Mouse (Mus musculus) G1E-ER4 (cell line): ENCODE measurements around the gene Adcy5. TPM values are rescaled to one million over a fixed set of nuclear protein-coding genes. Genes with fewer than 3 reads are reported as not detected.

Experiments used
- GATA1 ChIP-seq: IDR thresholded peaks from one replicate; pipeline ENCODE4 v1.8.0; 2012; ENCODE audit warnings: low read length, inconsistent platforms
- polyA plus RNA-seq: library from polyadenylated mRNA; stranded (reverse); fragments of >175 nt; gene quantifications from 2 replicates; pipeline ENCODE4 v1.2.3, GENCODE M21; 2012

Adcy5 gene
- polyA plus RNA-seq, result not detected in 2 replicates

DNA sequence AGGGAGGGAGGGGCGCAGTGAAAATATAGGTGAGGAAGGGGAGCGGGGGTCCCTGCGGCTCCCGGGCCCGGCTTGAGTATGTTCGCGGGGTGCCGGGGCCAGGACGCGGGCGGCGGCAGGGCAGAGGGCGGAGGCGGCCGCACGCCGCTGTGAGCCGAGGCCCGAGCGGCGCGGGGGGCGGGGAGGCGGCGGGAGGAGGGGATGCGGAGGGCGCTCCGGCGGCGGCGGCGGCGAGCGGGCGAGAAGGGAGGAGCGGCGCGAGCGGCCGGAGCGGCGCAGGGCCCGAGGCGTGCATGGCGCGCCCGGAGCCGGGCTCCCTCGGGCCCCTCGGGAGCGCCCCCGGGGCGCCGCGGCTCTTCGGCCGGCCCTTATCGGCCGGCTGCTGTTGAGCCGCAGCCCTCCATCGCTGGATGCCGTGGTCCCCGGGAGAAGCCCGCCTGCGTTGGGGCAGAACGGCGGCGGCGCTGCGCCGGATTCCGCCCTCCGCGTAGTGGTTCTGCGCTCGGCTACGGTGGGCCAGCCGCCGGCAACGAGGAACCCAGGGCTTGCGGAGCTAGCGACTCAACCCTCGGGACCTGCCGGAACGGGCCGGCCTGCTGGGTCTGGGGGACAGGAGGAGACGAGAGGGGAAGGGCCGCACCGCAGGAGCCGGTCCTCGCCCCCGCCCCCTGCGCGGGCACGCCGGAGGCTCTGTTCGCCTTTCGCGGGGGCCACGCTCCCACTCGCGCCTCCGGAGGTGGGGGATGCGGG is at the start of gene Adcy5:
TSS of gene Adcy5 (plus strand) at position 237 of the 750 bp plus-strand sequence.
- no peak for TF ChIP-seq GATA1

GRCm38 (mm10) chr16:35107985-35108384 is 46.7 kb upstream of the Adcy5 start:
- TF ChIP-seq GATA1, result no peak

DNA sequence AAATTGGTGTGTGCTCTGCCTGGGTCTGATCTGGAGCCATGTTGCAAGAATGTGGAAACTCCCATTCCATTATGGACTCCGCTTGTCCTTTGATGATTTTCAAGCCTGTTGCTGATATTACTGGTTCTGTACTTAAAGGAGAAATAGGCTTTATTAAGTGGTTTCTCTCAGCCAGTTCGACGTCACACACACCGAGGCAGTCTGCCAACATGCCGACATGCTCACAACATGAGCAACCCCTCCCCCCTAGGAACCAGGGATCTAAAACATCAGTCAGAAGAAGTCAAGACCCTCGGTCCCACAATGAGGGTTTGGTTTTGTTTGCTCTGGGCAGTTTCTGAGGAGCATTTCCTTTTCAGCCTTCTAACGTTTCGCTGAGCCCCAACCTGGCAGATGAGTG is 45.5 kb upstream of the Adcy5 start:
- TF ChIP-seq GATA1, result no peak

DNA sequence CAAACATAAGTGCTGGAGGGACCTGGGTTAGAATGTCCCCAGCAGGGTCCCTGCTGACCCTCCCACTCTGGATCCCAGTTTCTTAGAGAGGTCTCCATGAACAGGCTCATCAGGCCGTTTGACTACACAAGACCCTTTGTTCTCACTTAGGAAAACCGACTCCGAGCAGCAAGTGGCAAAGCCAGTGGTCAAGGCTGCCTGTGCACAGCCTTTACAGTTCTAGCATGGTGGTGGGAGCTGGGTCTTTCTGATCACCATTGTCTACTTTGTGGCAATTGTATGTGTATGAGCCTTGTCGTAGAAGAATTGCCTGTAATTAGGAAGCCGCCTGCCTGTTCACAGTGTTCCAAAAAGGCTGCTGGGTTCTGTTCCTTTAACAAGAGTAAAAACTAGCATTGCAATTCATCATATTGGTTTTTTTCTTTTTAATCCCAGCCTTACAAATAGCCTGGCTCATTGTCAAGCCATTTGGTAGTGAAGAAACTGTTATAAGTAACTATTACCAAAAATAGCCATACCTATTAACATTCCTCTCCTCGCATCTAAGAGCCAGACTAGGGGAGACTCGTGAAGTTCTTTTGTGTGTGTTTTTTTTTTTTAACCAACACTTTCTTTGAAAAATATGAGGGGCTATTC is 44.9 kb upstream of the Adcy5 start:
- no peak for TF ChIP-seq GATA1

GRCm38 (mm10) chr16:35110410-35111142 is 44.1 kb upstream of the Adcy5 start:
- no peak for TF ChIP-seq GATA1

DNA sequence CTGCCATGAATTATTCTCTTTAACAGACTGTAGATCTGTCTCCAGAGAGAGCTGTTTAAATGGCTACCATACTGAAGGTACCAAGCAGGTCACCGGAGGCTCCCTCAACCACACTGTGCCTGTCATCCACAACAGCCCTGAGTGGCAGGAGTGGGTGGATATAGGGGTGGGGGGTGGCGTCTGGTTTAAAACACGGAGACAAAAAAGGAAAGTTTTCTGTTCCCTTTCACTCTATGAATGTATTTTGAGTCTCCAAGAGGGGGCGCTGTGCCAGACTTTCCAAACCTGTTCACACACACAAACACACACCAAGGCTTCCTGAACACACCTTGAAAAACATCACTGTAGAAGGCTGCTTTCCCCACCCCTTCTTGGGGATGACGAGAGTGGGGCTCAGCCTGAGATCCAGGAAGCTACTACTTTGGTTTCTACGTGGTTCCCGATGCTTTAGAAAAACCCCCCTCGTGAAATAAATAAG is 43.5 kb upstream of the Adcy5 start:
- no peak for TF ChIP-seq GATA1

GRCm38 (mm10) chr16:35113496-35113895 is 41.2 kb upstream of the Adcy5 start:
- TF ChIP-seq GATA1, result no peak

DNA sequence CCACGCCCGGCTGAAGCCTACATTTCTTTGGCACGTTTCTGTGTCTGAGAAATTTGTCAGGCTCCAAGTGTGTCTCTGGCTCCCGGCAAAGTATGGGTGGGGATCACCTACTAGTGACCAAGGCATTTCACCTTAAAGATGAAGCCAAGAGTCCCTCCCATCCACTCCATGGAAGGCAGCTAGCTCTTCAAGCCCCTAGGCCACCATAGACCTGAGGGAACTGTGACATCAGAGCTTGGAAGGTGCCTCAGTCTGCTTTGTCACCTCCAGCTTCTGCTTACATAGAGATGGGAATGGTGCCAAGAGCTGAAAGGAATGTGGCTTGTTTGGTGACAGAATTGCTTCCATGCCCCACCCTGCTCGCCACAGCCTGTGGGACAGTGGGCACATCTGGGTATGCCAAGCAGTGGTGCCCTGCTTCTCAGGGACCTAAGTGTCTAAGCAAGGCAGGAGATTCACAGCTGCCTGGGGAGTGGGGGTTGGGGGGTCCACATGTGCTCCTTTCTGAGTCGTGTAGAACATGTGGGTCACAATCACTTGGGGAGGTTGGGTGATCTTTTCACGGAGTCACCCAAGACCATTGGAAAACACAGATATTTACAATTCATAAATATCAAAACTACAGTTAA is 38.2 kb upstream of the Adcy5 start:
- no peak for TF ChIP-seq GATA1

GRCm38 (mm10) chr16:35117436-35117835 is 37.2 kb upstream of the Adcy5 start:
- TF ChIP-seq GATA1, result no peak

- no peak for TF ChIP-seq GATA1
Observed at GRCm38 (mm10) chr16:35120603-35121002, 34.1 kb upstream of the Adcy5 start.

GRCm38 (mm10) chr16:35127270-35127669 is 27.4 kb upstream of the Adcy5 start:
- no peak for TF ChIP-seq GATA1

DNA sequence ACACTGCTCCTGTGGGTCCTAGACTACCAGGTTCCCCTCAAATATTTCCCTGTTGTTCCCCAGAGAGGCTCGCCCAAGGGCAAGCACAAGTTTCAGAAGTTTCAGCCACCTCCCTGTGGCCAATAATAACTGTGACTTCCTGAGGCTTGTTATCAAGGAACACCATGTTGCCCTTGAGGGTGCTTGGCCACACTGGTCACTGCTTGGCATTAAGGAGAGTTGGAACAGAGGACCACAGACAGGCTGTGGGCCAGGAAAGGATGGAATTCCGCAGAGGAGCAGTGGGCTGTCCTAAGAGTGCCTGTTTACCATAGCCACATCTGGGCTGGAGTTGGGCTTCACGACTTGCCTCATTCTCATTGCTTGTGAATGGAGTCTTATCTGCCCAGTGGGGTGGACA is 24.5 kb upstream of the Adcy5 start:
- no peak for TF ChIP-seq GATA1

DNA sequence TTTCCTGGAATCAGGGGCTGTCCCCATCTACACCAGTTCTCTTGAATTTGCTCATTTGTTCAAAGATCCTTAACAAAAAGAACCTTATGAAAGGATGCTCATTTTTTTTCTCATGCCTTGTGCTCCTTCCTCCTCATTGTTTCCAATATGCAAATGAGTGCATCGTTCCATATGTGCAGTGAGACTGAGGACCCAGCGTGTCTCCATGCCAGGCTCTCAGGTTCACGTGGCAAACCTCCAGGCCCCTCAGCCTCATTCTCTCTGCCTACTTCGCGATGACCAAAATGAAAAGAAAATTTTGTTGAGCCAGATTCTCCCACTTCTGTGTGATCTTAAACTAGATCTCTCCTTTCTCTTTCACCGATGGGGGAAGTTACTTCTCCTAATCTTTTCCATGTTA is 15.3 kb upstream of the Adcy5 start:
- no peak for TF ChIP-seq GATA1

GRCm38 (mm10) chr16:35139873-35140619 is 14.6 kb upstream of the Adcy5 start:
- TF ChIP-seq GATA1, result no peak

DNA sequence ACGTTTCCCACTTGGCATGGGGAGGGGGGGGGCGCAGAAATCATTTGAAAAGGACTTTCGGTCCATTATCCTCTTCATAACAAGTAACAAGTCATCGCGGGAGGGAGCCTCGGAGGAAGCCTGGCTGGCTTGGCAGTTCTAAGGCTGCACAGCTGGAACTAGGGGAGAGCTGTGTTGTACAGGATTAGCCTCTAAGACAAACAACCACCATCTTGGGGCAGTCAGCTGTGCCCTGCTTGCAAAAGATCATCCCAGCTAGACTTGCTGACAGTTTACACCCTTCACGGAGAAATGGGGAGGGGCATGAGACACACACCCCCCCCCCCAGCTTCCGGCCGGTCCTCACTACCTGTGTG is 14.1 kb upstream of the Adcy5 start:
- TF ChIP-seq GATA1, result no peak

DNA sequence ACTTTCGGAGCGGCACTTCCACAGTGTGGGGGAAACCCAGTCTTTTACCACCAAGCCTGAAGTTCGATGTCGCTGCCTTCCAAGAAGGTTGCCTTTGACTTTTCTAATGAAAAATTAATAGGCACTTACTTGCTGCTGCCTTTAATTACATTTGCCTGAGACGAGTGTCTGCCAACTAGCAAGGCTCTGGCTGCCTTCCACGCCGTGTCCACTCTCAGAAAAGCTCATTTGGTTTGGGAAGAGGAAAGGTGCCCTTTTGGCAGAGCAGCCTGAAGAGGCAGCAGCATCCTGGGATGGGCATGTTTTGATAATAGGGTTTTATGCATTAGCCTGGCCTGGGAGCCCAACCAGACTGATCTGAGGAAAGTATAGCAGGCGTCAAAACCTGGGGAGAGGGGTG is 12.8 kb upstream of the Adcy5 start:
- no peak for TF ChIP-seq GATA1
